Mouse (Mus musculus): ENCODE measurements at regions not wholly inside any gene's neighbourhood (a gene's known extent, or its start where the extent isn't known, plus 50 kb on each side); places are given as distances from the start of the nearest gene placed in this dataset.

DNA sequence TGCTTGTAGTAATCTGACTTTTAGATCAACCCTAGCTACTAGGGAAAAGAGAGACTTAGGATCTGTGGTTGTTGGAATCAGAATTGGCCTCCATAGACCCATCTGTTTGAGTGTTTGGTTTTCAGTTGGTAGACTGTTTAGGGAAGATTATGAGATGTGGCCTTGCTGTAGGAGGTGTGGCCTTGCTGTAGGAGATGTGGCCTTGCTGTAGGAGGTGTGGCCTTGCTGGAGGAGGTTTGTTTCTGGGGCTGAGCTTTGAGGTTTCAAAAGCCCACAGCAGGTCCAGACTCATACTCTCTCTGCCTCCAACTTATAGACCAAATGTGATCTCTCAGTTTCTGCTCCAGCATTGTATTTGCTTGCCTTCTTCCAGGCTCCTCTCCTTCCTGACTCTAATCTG, 363.7 kb downstream of the Rnf144b start:
- TF ChIP-seq RCOR1 (conservative IDR thresholded peaks at IDR 0.05; ENCODE audit: low read depth, low read length) = no peak
- no peak for TF ChIP-seq CTCF (conservative IDR thresholded peaks at IDR 0.05 in 1 of 2, IDR thresholded peaks at IDR 0.05 in 1 of 2; ENCODE audit: low read depth in 2 of 2, low read length in 2 of 2)
- TF ChIP-seq POLR2A (IDR thresholded peaks at IDR 0.05; ENCODE audit: low read depth, low read length) = no peak
- TF ChIP-seq GABPA (IDR thresholded peaks at IDR 0.05; ENCODE audit: insufficient replicate concordance, low read depth, low read length) = no peak
- no peak for TF ChIP-seq E2F4 (IDR thresholded peaks at IDR 0.05; ENCODE audit: insufficient replicate concordance, low read depth, low read length)
- no peak for TF ChIP-seq MEF2A (IDR thresholded peaks at IDR 0.05; ENCODE audit: borderline replicate concordance, low read depth, low read length)
- no peak for TF ChIP-seq TCF12 (IDR thresholded peaks at IDR 0.05; ENCODE audit: low read depth, low read length)
- no peak for TF ChIP-seq MAX (IDR thresholded peaks at IDR 0.05; ENCODE audit: low read length)
